Mouse (Mus musculus): Measurements from ENCODE around the gene Ccdc184. TPM values are rescaled to one million over a fixed set of nuclear protein-coding genes. Genes with fewer than 3 reads are reported as not detected.
A peak's percentile ranks its signal among the peaks of the same experiment; 100 is the strongest.

Gene Ccdc184
- polyA plus RNA-seq, 1 experiment: 0.19 TPM

DNA sequence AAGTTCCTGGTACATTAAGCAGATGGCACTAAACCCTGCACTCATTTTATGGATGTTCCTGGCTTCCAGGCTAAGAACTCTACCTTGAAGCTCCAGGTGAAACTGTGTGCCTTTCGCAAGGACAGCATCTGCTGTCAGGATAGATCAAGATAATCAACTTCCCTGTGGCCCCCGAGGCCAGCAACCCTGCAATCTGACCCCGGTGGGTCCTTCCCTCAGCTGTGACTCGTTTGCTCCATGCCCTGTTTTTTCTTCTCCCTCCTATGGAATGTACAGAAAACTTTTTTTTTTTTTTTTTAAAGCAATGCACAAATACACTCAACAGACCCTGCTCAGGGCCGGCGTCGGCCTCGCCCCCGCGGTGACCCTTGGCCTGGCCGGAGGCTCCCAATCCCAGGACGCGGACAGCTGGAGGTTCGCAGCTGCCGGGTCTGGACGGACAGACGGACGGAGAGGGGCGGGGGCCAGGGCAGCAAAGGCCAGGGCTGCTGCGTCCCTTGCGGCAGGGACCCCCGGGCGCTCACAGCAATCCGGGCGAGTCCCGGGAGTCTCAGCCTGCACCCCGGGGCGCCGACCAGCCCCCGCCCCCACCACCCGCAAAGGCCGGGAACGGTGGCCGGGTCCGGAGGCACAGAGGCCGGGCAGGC, 22.0 kb upstream of the Ccdc184 start:
- WGBS: under 1% methylated on average over 35 of the region's 36 CpGs
- H3K27me3 ChIP-seq (replicated peaks; ENCODE audit: control insufficient read depth, insufficient read depth, low read length): no peaks in the 10 kb centered on the region
- TF ChIP-seq CTCF (conservative IDR thresholded peaks at IDR 0.05; ENCODE audit: insufficient read depth, insufficient read length, low read depth, low read length): no peak
- no peak for TF ChIP-seq POLR2A (IDR thresholded peaks at IDR 0.05; ENCODE audit: low read depth, low read length)
- no peak overlapping the region for H3K27ac ChIP-seq (ENCODE audit: insufficient read depth, low read depth, low read length)
- H3K36me3 ChIP-seq (ENCODE audit: control insufficient read depth, insufficient read depth, low read length): no peaks in the 10 kb centered on the region
- H3K4me1 ChIP-seq (ENCODE audit: control insufficient read depth, insufficient read depth, low read length): peaks cover 7% of the 10 kb centered on the region; the same call in 1 of the 2 replicates
- DNase-seq: no peak
- H3K4me3 ChIP-seq (ENCODE audit: insufficient read depth, low read depth, low read length): peak overlapping the region; percentile 81

DNA sequence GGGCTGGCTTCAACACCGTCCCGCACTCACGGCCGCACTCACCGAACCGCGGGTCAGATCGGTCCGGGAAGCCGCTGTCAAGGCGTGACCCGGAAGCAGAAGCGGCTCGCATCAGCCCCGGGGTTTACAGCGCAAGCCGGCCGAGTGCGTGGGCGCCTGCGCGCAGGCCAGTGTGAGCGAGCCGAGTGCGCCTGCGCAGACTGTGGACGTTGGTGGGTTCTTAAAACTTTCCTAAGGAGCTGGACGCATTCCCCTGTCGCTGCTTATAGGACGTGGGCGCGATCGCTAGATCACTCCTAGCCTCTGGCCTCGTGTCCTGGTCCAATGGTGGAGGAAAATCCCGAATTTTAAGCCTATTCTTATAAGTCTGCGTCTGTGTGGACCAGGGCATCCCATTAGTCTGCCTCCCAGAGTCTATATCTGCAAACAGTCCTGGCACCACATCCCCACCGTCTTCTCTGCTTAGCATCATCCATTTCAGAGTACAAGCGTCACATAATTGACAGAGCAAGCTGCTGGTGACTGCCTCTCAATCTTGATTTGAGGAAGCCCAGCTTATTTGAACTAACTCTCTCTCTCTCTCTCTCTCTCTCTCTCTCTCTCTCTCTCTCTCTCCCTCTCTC, 21.3 kb upstream of the Ccdc184 start:
- H3K4me3 ChIP-seq (ENCODE audit: insufficient read depth, low read depth, low read length): peak overlapping the region; percentile 81
- no peak for TF ChIP-seq POLR2A (IDR thresholded peaks at IDR 0.05; ENCODE audit: low read depth, low read length)
- no peak for TF ChIP-seq CTCF (conservative IDR thresholded peaks at IDR 0.05; ENCODE audit: insufficient read depth, insufficient read length, low read depth, low read length)
- 1% methylated on average over 38 of the region's 38 CpGs for WGBS
- peaks cover 6% of the 10 kb centered on the region; the same call in 1 of the 2 replicates for H3K4me1 ChIP-seq (ENCODE audit: control insufficient read depth, insufficient read depth, low read length)
- no peaks in the 10 kb centered on the region for H3K36me3 ChIP-seq (ENCODE audit: control insufficient read depth, insufficient read depth, low read length)
- H3K27me3 ChIP-seq (replicated peaks; ENCODE audit: control insufficient read depth, insufficient read depth, low read length): no peaks in the 10 kb centered on the region
- H3K27ac ChIP-seq (ENCODE audit: insufficient read depth, low read depth, low read length): peak overlapping the region; percentile 44; the same call in 1 of the 2 replicates
- DNase-seq: peak; percentile 96

DNA sequence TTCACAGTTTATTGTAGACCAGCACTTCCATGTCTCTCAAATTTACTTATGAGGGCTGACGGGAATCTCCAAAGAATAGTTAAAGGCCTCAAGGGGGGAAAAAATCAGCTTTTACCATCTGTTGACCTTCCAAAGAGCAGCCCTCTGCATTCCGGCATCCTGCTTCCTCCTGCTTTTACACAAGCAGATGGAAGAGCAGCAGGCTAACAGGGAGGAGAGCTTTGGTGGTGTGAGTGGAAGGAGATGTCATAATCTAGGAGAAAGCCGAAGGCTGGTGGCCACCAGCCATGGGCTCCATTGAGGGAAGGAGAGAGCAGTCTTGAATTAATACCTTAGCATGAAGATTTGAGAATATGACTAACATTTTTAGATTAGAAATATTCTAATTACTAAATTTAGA, 18.6 kb upstream of the Ccdc184 start:
- H3K27me3 ChIP-seq (replicated peaks; ENCODE audit: control insufficient read depth, insufficient read depth, low read length): no peaks in the 10 kb centered on the region
- WGBS: 78% methylated on average over 3 of the region's 3 CpGs
- no peak overlapping the region for H3K27ac ChIP-seq (ENCODE audit: insufficient read depth, low read depth, low read length)
- TF ChIP-seq POLR2A (IDR thresholded peaks at IDR 0.05; ENCODE audit: low read depth, low read length) (no peak), CTCF (conservative IDR thresholded peaks at IDR 0.05; ENCODE audit: insufficient read depth, insufficient read length, low read depth, low read length) (no peak)
- DNase-seq: no peak
- no peak overlapping the region for H3K4me3 ChIP-seq (ENCODE audit: insufficient read depth, low read depth, low read length)
- H3K4me1 ChIP-seq (ENCODE audit: control insufficient read depth, insufficient read depth, low read length): peaks cover 6% of the 10 kb centered on the region; the same call in 1 of the 2 replicates
- H3K36me3 ChIP-seq (ENCODE audit: control insufficient read depth, insufficient read depth, low read length): no peaks in the 10 kb centered on the region

- DNase-seq: no peak
- H3K27ac ChIP-seq (ENCODE audit: insufficient read depth, low read depth, low read length): no peak overlapping the region
- WGBS: 46% methylated on average over 10 of the region's 10 CpGs
- H3K4me1 ChIP-seq (ENCODE audit: control insufficient read depth, insufficient read depth, low read length): peaks cover 6% of the 10 kb centered on the region; the same call in 1 of the 2 replicates
- H3K27me3 ChIP-seq (replicated peaks; ENCODE audit: control insufficient read depth, insufficient read depth, low read length): no peaks in the 10 kb centered on the region
- TF ChIP-seq POLR2A (IDR thresholded peaks at IDR 0.05; ENCODE audit: low read depth, low read length) (no peak), CTCF (conservative IDR thresholded peaks at IDR 0.05; ENCODE audit: insufficient read depth, insufficient read length, low read depth, low read length) (no peak)
- H3K4me3 ChIP-seq (ENCODE audit: insufficient read depth, low read depth, low read length): no peak overlapping the region
- no peaks in the 10 kb centered on the region for H3K36me3 ChIP-seq (ENCODE audit: control insufficient read depth, insufficient read depth, low read length)
These were observed 17.8 kb upstream of the Ccdc184 start for GRCm38 (mm10) chr15:98149166-98149602.

DNA sequence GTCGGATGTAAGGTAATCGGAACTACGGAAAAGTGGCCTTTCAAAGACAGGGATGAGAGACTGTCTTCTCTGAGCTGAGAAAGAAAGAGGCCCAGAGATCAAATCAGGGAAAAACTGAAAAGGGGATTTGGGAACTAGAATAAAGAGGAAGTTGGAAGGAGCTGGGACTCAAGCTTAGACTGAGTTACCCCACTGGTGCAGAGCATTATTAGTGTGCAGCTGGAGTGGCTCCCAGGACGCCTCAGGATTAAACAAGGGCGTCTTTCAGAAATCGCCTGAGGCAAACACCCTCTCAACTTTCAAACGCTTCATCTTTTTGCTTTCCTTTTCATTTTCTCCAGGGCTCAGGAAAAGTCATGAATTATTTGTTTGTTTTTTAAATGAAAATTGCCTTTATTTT, 14.0 kb upstream of the Ccdc184 start:
- no peak for TF ChIP-seq CTCF (conservative IDR thresholded peaks at IDR 0.05; ENCODE audit: insufficient read depth, insufficient read length, low read depth, low read length)
- no peak for TF ChIP-seq POLR2A (IDR thresholded peaks at IDR 0.05; ENCODE audit: low read depth, low read length)
- no peaks in the 10 kb centered on the region for H3K4me1 ChIP-seq (ENCODE audit: control insufficient read depth, insufficient read depth, low read length)
- no peak for DNase-seq
- H3K36me3 ChIP-seq (ENCODE audit: control insufficient read depth, insufficient read depth, low read length): no peaks in the 10 kb centered on the region
- H3K27me3 ChIP-seq (replicated peaks; ENCODE audit: control insufficient read depth, insufficient read depth, low read length): no peaks in the 10 kb centered on the region
- no peak overlapping the region for H3K27ac ChIP-seq (ENCODE audit: insufficient read depth, low read depth, low read length)
- 81% methylated on average over 7 of the region's 7 CpGs for WGBS
- H3K4me3 ChIP-seq (ENCODE audit: insufficient read depth, low read depth, low read length): no peak overlapping the region

DNA sequence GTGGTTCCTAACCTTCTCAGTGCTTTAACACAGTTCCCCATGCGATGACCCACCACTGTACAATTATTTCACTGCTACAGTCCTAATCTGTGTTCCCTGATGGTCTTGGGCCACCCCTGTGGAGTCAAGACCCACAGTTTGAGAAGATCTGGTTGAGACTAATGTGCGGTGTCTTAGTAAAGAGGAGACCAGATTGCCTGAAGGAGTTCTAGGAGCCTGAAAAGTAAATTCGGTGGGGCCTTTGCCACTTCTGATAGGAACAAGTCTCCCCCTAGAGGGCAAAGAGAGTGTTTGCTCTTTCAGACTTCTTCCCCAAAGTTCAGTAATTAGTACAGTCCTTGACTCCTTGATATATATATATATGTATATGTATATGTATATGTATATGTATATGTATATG, 13.3 kb upstream of the Ccdc184 start:
- DNase-seq: peak; percentile 43
- TF ChIP-seq POLR2A (IDR thresholded peaks at IDR 0.05; ENCODE audit: low read depth, low read length) (no peak), CTCF (conservative IDR thresholded peaks at IDR 0.05; ENCODE audit: insufficient read depth, insufficient read length, low read depth, low read length) (peak; percentile 38)
- Histone ChIP-seq H3K27me3 (replicated peaks; ENCODE audit: control insufficient read depth, insufficient read depth, low read length) (no peaks in the 10 kb centered on the region), H3K4me1 (ENCODE audit: control insufficient read depth, insufficient read depth, low read length) (no peaks in the 10 kb centered on the region), H3K4me3 (ENCODE audit: insufficient read depth, low read depth, low read length) (no peak overlapping the region), H3K27ac (ENCODE audit: insufficient read depth, low read depth, low read length) (no peak overlapping the region), H3K36me3 (ENCODE audit: control insufficient read depth, insufficient read depth, low read length) (no peaks in the 10 kb centered on the region)
- WGBS: 18% methylated on average over 3 of the region's 3 CpGs

DNA sequence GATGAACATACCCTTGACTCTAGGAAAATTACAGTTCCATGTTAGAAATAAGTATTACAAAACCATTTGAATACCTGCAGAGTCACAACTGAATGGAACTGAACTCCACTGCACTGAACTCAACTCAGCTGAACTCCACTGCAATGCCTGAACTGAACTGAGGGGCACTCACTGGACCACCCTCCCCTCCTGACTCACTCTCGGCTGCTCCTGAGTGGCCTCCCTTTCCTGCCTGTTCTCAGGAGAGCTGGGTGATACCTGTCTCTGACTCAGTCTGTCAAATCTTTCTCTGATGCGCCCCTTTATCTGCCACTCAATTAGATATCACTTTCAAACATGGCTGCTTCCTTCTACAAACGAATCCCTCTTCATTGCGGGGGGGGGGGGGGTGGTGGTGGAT, 12.8 kb upstream of the Ccdc184 start:
- WGBS: 57% methylated on average over 4 of the region's 4 CpGs
- Histone ChIP-seq H3K4me3 (ENCODE audit: insufficient read depth, low read depth, low read length) (no peak overlapping the region), H3K27ac (ENCODE audit: insufficient read depth, low read depth, low read length) (no peak overlapping the region), H3K27me3 (replicated peaks; ENCODE audit: control insufficient read depth, insufficient read depth, low read length) (no peaks in the 10 kb centered on the region), H3K36me3 (ENCODE audit: control insufficient read depth, insufficient read depth, low read length) (no peaks in the 10 kb centered on the region), H3K4me1 (ENCODE audit: control insufficient read depth, insufficient read depth, low read length) (no peaks in the 10 kb centered on the region)
- TF ChIP-seq POLR2A (IDR thresholded peaks at IDR 0.05; ENCODE audit: low read depth, low read length) (no peak), CTCF (conservative IDR thresholded peaks at IDR 0.05; ENCODE audit: insufficient read depth, insufficient read length, low read depth, low read length) (no peak)
- DNase-seq: no peak
